Mouse (Mus musculus) gastrocnemius, adult 18-20 months (tissue): Measurements from ENCODE around the gene Kat6b. TPM values are rescaled to one million over a fixed set of nuclear protein-coding genes. Genes with fewer than 3 reads are reported as not detected.

Experiments used
- DNase-seq: peaks from one replicate; pipeline ENCODE4 v3.0.0; 2021; ENCODE audit warnings: low spot score
- total RNA-seq, 2 experiments: library from RNA; stranded (reverse); gene quantifications; 2 replicates each; pipeline ENCODE4 v1.2.3; 2021

Kat6b gene
- total RNA-seq, 2 experiments from 2014 or later: 20.4 to 22.4 TPM

GRCm38 (mm10) chr14:21558440-21559131 lies 77.4 kb downstream of the Kat6b start:
- peak; percentile 63 for DNase-seq

DNA sequence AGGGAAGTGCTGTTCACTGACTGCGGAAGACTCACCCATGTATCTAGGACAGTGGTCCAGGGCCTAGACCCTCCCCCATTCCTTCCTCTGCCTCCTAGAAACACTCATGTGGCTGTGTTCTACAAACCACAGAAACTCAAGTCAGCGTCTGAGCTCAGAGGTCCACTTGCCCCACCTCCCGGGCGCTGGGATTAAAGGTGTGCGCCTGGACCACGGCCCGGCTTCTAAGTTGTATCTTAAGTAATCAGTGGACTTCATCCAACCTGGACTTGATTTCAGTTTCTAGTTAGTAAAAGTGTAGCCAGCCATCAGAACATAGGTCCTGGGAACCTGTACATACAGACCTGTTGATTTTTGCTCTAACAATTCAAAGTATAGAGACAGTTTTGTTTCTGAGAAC lies 78.2 kb downstream of the Kat6b start:
- no peak for DNase-seq

- no peak for DNase-seq
Measured at GRCm38 (mm10) chr14:21560481-21561209, 79.4 kb downstream of the Kat6b start.

DNA sequence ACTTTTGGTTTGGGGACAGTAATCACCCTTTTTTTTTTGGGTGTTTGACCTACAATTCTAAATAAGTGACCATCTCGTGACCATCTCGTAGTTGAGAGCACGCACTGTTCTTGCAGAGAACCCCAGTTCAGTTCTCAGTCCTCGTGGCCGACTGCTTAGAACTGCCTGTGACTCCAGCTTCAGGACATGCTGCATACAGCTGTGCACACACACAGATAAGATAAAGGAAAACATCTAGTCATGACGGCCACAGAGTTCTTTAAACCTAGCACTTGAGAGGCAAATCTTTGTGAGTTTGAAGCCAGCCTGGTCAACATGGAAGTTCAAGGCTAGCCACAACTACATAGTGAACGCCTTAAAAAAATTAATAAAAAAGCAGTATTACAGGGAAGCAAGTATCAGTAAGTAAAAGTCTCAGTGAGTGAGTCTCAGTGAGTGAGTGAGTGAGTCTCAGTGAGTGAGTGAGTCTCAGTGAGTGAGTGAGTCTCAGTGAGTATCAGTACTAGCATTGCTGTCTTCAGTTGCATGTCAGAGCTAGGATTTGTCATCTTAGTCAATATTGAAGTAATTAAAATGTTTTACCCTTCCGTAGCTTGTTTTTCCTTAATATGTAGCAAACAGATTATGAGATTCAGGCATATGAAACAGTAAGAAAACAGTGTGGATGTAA lies 80.3 kb downstream of the Kat6b start:
- DNase-seq: no peak

DNA sequence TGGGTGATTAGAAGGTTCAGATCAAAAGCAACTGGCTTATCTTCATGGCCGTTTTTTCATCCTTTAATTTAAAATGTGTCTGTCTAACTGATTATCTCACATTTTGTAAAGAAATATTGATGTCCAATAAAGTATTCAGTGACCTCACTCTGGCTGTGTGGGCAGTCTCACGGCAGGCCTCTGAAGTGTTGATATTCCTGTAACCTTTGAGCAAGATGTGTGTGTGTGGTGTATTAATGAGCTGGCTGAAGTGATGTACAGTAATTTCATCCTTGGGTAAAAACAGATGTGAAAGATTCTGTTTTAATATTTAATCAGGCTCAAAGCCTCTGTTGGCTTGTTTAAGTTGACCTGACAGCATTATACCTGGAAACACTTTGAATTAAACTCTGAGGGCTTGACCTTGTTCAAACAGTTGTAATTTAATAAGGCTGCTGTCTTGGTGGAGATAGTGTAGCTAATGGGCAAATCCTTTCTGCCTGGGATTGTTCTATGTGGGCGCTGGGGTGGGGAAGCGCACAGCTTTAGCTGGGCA lies 82.4 kb downstream of the Kat6b start:
- DNase-seq: no peak

DNA sequence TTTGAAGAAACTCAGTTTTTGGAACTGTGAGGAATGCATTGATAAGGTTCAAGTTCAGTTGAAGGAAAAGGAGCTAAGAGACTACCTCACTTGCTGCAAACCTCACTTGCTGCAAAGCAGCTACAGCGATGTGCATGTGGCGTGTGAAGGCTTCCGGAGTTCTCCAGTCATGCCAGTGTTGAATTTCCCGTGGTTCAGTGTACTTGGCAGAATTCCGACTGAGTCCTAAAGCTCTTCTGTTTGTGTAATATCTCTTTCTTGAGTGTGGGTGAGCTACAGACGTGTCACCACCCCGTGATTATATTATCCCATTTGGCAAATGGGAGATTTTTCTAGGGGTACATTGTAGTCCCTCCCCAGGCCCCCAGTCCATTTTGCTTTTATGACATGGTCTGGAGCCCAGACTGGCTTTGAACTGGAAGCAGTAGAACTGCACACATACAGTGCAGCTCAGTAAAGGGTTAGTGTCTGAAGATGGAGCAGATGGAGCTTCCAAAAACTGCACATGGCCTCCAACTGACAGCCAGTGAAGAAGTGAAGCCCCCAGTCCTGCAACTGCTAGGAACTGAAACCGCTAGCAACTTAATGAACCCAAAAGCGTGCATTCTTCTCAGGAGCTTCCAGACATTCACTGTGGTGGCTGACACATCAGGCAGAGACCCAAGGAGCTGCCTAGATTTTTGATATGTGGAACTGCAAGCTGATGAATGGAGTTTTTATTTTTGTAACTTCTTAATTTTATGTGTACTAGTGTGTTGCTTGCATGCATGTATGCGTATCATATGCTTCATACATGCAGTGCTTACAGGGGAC lies 84.5 kb downstream of the Kat6b start:
- no peak for DNase-seq

DNA sequence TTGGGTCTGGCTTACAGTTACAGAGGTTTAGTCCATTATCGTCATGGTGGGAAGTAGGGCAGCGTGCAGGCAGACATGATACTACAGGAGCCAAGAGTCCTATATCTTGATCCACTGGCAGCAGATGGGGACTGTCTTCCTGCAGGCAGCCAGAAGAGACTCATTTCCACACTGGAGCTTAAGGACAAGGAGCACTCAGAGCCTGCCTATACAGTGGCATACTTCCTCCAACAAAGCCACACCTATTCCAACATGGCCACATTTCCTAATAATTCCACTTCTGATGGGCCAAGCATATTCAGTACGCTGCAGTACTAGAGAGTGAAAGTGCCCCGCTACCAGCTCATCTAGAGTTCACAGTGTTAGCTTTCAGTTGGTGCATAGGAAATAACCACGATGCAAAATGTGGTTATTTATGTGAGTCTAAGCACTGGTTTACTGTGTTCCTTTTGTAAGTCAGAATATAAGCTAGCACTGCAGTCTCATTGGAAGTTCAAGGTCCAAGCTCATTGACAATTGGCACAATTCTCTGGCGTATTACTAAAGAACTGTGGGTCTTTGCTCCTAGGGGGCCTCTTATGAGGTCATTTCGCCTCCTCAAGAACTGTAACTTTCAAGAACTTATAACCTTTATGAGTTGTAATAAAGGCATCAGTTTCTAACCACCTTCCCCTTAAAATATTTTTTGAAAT lies 86.2 kb downstream of the Kat6b start:
- DNase-seq: no peak

DNA sequence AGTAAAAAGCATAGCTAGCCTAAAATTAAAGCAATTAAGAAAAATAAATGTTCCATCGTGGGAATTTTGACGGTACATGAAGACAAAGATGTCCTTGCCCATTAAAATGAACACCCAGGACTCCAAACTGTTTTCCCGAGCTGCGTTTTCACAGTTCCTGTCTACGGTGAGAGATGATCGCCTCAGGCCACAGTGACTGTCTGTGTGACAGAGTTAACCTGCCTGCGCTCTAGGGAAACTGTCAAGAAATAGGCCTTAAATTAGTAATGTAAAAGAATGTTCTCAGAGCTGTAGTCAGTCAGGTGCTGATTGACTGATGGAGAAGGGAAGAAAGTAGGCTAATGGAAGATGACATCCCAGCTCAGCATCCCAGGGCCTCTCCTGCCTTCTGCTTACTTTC lies 87.6 kb downstream of the Kat6b start:
- no peak for DNase-seq

- no peak for DNase-seq
Measured at GRCm38 (mm10) chr14:21574686-21575309, 93.6 kb downstream of the Kat6b start.

DNA sequence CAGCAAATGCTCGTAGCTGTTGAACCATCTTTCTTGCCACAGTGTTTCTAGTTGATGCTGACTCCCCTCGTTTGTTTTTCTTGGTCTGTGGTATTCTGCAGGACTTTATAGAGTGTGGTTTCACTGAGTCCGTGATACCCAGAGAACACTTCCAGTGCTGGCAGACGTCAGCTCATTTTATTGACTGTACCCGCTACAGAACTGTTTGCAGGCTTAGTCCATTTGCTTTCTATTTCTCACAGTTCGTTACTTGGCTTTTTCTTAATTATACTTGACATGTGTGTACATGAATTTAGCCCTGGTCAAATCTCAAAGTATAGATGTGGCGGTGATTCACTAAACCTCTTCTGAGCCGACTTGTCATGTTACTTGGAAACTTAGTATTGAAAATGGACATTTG lies 95.6 kb downstream of the Kat6b start:
- DNase-seq: no peak

DNA sequence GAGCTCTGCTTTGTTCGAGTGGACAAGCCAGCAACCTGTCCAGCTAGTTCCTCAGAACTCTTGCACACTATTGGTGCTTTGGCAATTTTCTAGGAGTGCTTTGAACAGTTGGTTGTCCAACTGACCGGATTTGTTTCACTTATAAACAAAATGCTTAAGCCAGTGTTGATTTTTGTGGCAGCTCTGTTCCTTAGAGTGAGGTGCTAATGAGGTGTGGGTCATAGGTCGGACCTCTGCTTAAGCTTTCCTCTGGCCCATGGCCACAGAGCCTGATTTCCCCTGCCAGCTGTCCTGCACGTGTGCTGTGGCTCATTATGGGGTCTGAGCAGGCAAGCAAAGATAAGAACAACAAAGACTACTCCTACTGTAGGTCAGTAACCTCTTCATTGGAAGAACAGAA lies 100.0 kb downstream of the Kat6b start:
- DNase-seq: no peak

DNA sequence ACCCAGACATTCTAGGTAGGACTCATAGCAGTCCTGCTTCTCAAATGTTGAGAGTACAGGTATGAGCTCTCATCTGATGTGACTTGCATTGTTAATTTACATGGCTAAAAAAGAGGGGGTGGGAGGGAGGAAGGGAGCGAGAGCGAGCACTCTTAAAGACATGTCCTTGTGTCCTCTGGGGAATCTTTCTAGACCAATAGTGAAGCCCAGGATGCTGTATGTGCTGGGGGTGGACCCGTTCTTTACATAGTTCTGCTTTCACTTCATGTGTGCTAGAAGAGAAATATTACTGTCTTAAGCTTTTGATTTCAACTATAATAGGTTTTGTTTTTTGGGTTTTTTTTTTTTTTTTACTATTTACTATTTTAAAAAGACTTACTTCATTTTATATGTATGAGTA lies 101.1 kb downstream of the Kat6b start:
- no peak for DNase-seq

- no peak for DNase-seq
Measured at GRCm38 (mm10) chr14:21583051-21583450, 101.8 kb downstream of the Kat6b start.

DNA sequence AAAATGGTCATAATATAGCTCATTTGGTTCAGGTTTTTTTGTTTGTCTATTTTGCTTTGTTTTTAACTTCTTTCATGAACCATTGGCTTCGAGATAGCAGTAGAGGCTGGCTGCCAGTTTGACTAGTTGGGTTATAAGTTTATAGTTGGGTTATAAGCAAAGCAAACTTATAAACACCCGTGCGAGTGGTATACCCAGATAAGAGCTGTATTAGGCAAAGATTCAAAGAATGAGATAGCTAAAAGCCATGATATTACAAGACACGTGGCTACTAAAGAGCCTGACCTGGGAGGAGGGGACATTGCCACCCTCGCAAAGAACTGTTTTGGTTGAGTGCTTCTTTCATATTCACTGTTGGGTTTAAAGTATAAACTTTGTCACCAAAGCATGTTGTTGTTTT lies 102.6 kb downstream of the Kat6b start:
- no peak for DNase-seq

DNA sequence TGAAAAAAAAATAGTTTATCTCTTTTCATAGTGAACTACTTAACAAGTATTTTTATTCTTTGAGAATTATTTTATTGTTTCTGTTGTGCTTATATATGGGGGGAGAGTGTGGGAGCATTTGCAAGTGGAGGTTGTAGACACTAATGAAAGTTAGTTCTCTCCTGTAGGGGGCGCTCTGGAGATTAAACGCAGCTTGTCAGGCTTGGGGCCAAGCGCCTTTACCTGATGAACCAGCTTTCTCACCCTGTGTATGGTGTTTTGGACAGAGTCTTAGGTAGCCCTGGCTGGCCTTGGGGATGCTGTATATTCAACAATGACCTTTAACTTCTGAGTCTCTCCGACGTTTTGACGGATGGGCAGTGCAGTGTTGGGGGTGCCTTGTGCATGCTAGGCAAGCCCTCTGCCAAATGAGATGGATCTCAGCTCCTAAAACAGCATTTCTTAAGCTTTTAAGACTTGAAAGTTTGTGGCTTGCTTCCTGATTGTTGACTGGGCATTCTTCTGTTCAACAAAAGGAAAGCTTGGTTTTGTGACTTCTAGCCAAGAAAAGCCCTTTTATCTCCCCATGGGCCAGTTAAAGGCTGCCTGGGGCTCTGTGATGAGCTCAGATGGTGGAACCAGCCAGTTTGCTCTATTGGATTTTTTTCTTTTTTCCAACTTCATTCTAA lies 103.4 kb downstream of the Kat6b start:
- no peak for DNase-seq

GRCm38 (mm10) chr14:21585491-21586251 lies 104.4 kb downstream of the Kat6b start:
- no peak for DNase-seq

DNA sequence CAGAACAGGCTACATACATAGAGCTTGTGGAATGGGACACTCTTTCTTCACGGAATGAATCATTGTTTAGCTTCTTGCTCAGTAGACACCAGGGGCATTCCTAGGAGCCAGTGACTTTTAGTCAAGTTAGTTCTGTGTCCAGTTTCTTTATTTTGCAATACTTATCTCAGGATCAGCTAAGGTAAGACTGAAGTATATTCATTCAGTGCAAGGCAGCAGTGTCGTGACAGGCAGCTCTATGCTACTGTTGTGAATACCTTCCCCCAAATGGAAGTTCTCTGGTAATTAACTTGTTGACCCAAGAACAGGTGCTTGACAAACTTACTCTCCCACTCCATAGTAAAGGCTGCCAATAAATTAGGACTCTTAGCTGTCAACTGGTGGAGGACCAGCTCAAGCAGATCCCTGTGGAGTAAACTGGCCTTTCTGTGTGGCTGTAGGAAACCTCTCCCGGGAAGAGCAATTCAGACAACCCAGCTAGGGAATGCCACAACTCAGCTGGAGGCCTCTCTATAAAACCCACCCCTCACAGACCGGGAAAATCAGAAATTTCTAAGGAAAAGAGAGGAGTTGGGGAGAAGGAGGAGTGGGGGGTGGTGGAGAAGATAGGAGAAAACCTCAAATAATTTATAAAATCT lies 105.4 kb downstream of the Kat6b start:
- no peak for DNase-seq

DNA sequence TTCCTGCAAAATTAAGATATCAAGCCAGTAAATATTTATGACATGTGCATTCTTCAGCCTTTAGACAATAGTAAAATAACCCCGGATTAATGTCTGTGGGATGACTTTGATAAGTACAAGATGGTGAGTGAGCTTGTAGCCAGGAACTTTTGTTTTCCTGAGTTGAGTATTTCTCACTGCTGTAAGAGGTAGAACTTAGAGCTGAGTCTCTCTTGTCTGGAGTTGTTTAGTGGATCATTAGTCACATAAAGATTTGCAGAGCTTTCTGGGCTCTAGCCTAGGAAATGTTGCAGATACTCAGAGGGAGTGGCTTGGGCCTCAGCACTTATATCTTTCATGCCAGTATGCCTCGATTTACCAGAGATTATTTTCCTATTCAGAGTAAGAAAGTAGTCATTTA lies 106.7 kb downstream of the Kat6b start:
- DNase-seq: no peak

DNA sequence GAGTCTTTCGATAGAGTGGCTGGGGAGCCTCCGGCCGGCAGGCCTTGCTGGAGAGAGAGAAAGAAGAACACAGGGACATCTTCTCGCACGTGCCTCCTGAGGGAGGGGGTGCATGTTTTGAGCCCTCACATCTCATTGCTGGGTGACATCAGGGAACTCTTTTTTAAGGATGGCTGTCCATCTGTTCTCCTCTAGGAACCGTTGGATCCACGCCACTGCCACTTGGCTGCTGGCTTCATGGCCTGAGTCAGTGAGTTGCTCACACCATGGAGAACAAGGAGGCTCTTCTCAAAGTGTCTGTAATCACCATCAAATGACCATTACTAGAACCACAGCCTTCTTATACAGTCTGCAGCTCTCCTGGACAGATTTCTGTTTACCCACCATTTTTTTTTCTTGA lies 108.4 kb downstream of the Kat6b start:
- peak; percentile 56 for DNase-seq
